Mouse (Mus musculus) testis, adult 2 months (tissue): ENCODE measurements around the gene Cebpa. TPM values are rescaled to one million over a fixed set of nuclear protein-coding genes. Genes with fewer than 3 reads are reported as not detected.

Experiments used
- H3K27ac ChIP-seq: fragments of 200-500 bp; 2 replicates; pipeline ENCODE4 v1.5.1; 2012; ENCODE audit warnings: low read depth, low read length; ENCODE audit not compliant: control insufficient read depth, insufficient read depth
- H3K27me3 ChIP-seq: fragments of 200-500 bp; 2 replicates; pipeline ENCODE4 v1.6.1; 2012; ENCODE audit warnings: mild to moderate bottlenecking, low read length, moderate library complexity; ENCODE audit not compliant: control insufficient read depth, insufficient read depth
- H3K36me3 ChIP-seq: fragments of 200-500 bp; 2 replicates; pipeline ENCODE4 v1.6.1; 2012; ENCODE audit warnings: mild to moderate bottlenecking, low read length; ENCODE audit not compliant: control insufficient read depth, insufficient read depth
- H3K4me1 ChIP-seq: fragments of 200-500 bp; 2 replicates; pipeline ENCODE4 v1.6.1; 2012; ENCODE audit warnings: low read length; ENCODE audit not compliant: control insufficient read depth, insufficient read depth
- H3K4me3 ChIP-seq: fragments of 200-500 bp; 2 replicates; pipeline ENCODE4 v1.5.1; 2012; ENCODE audit warnings: low read depth, mild to moderate bottlenecking, low read length, moderate library complexity, mixed read lengths; ENCODE audit not compliant: control insufficient read depth
- CTCF ChIP-seq: fragments of 200-500 bp; IDR thresholded peaks from 2 replicates; pipeline ENCODE4 v1.5.1; 2012; ENCODE audit warnings: low read depth, mild to moderate bottlenecking, inconsistent platforms, low read length, moderate library complexity; ENCODE audit not compliant: control insufficient read depth, insufficient read depth, insufficient replicate concordance
- POLR2A ChIP-seq: fragments of 200-500 bp; IDR thresholded peaks from 2 replicates; pipeline ENCODE4 v1.6.1; 2012; ENCODE audit warnings: low read depth, mild to moderate bottlenecking, inconsistent platforms, low read length, moderate library complexity; ENCODE audit not compliant: control insufficient read depth
- polyA plus RNA-seq: library from polyadenylated mRNA; depleted of rRNA; stranded (reverse); fragments of >200 nt; gene quantifications from 2 replicates; pipeline ENCODE4 v1.2.3, GENCODE M21; 2012

The Cebpa gene
- polyA plus RNA-seq, 1 experiment, result 1.7 TPM

GRCm38 (mm10) chr7:35119506-35120145 lies 533 bp downstream of the Cebpa start:
- Histone ChIP-seq H3K36me3 (no peaks in the 10 kb centered on the region), H3K4me3 (peak overlapping the region; percentile 76), H3K27ac (no peak overlapping the region), H3K4me1 (peaks cover 20% of the 10 kb centered on the region), H3K27me3 (no peaks in the 10 kb centered on the region)
- no peak for TF ChIP-seq CTCF
- no peak for TF ChIP-seq POLR2A

- no peak overlapping the region for H3K27ac ChIP-seq
- peak overlapping the region; percentile 76 for H3K4me3 ChIP-seq
- peaks cover 20% of the 10 kb centered on the region for H3K4me1 ChIP-seq
- no peak for TF ChIP-seq POLR2A
- no peak for TF ChIP-seq CTCF
- no peaks in the 10 kb centered on the region for H3K36me3 ChIP-seq
- H3K27me3 ChIP-seq, result no peaks in the 10 kb centered on the region
These were observed 1.1 kb downstream of the Cebpa start for GRCm38 (mm10) chr7:35120146-35120691.

GRCm38 (mm10) chr7:35121150-35121549 lies 2.1 kb downstream of the Cebpa start:
- no peaks in the 10 kb centered on the region for H3K27me3 ChIP-seq
- TF ChIP-seq POLR2A (no peak), CTCF (no peak)
- peaks cover 20% of the 10 kb centered on the region for H3K4me1 ChIP-seq
- H3K36me3 ChIP-seq, result no peaks in the 10 kb centered on the region
- peak overlapping the region; percentile 76 for H3K4me3 ChIP-seq
- H3K27ac ChIP-seq, result no peak overlapping the region

- Histone ChIP-seq H3K27ac (no peak overlapping the region), H3K36me3 (no peaks in the 10 kb centered on the region), H3K27me3 (no peaks in the 10 kb centered on the region), H3K4me1 (peaks cover 19% of the 10 kb centered on the region), H3K4me3 (no peak overlapping the region)
- TF ChIP-seq POLR2A, result no peak
- TF ChIP-seq CTCF, result no peak
These were observed 3.6 kb downstream of the Cebpa start for GRCm38 (mm10) chr7:35122401-35123320.

- H3K27ac ChIP-seq, result no peak overlapping the region
- H3K4me1 ChIP-seq, result peaks cover 11% of the 10 kb centered on the region
- no peaks in the 10 kb centered on the region for H3K27me3 ChIP-seq
- no peaks in the 10 kb centered on the region for H3K36me3 ChIP-seq
- no peak for TF ChIP-seq POLR2A
- no peak for TF ChIP-seq CTCF
- no peak overlapping the region for H3K4me3 ChIP-seq
These were observed 4.4 kb downstream of the Cebpa start for GRCm38 (mm10) chr7:35123431-35123953.

GRCm38 (mm10) chr7:35124216-35124615 lies 5.1 kb downstream of the Cebpa start:
- no peak for TF ChIP-seq CTCF
- no peak for TF ChIP-seq POLR2A
- no peaks in the 10 kb centered on the region for H3K27me3 ChIP-seq
- H3K4me3 ChIP-seq, result no peak overlapping the region
- H3K27ac ChIP-seq, result no peak overlapping the region
- peaks cover 5% of the 10 kb centered on the region; the same call in 1 of the 2 replicates for H3K4me1 ChIP-seq
- no peaks in the 10 kb centered on the region for H3K36me3 ChIP-seq

GRCm38 (mm10) chr7:35124745-35125144 lies 5.7 kb downstream of the Cebpa start:
- Histone ChIP-seq H3K4me1 (peaks cover 5% of the 10 kb centered on the region; the same call in 1 of the 2 replicates), H3K27ac (no peak overlapping the region), H3K36me3 (no peaks in the 10 kb centered on the region), H3K4me3 (no peak overlapping the region), H3K27me3 (no peaks in the 10 kb centered on the region)
- no peak for TF ChIP-seq POLR2A
- no peak for TF ChIP-seq CTCF
